Mouse (Mus musculus) lung, postnatal 0 days (tissue): ENCODE measurements around the gene Akirin1. TPM values are rescaled to one million over a fixed set of nuclear protein-coding genes. Genes with fewer than 3 reads are reported as not detected.

Experiments used
- ATAC-seq: fragments of 200-750 bp; cut with Nextera tagmentation; 2 replicates; pipeline ENCODE4 v1.8.0; 2017; ENCODE audit warnings: moderate library complexity
- DNase-seq: peaks from one replicate; pipeline ENCODE4 v3.0.0-alpha.2; 2016; ENCODE audit warnings: low spot score
- H3K27ac ChIP-seq: fragments of 300-500 bp; sonication (generic); 2 replicates; pipeline ENCODE4 v1.5.1; 2014; ENCODE audit warnings: antibody characterized with exemption, mild to moderate bottlenecking, low read length, mixed read lengths
- H3K27me3 ChIP-seq: fragments of 300-500 bp; sonication (generic); replicated peaks from 2 replicates; pipeline ENCODE4 v1.6.1; 2014; ENCODE audit warnings: low read length, mixed read lengths; ENCODE audit not compliant: insufficient read depth
- H3K36me3 ChIP-seq: fragments of 300-500 bp; sonication (generic); 2 replicates; pipeline ENCODE4 v1.6.1; 2014; ENCODE audit warnings: low read length, mixed read lengths; ENCODE audit not compliant: insufficient read depth
- H3K4me1 ChIP-seq: fragments of 300-500 bp; sonication (generic); 2 replicates; pipeline ENCODE4 v1.6.1; 2014; ENCODE audit warnings: antibody characterized with exemption, low read depth, low read length, mixed read lengths; ENCODE audit not compliant: insufficient read depth
- H3K4me2 ChIP-seq: fragments of 300-500 bp; sonication (generic); replicated peaks from 2 replicates; pipeline ENCODE4 v1.6.1; 2014; ENCODE audit warnings: low read depth, mild to moderate bottlenecking, low read length, moderate library complexity, mixed read lengths
- H3K4me3 ChIP-seq: fragments of 300-500 bp; sonication (generic); 2 replicates; pipeline ENCODE4 v1.5.1; 2014; ENCODE audit warnings: low read depth, low read length
- H3K9ac ChIP-seq: fragments of 300-500 bp; sonication (generic); replicated peaks from 2 replicates; pipeline ENCODE4 v1.6.1; 2014; ENCODE audit warnings: low read depth, mild to moderate bottlenecking
- H3K9me3 ChIP-seq: fragments of 300-500 bp; sonication (generic); 2 replicates; pipeline ENCODE4 v1.6.1; 2016; ENCODE audit warnings: low read length, mixed read lengths
- CTCF ChIP-seq: IDR thresholded peaks from 2 replicates; pipeline ENCODE4 v1.5.1; 2016; ENCODE audit warnings: antibody characterized with exemption, mild to moderate bottlenecking
- EP300 ChIP-seq: IDR thresholded peaks from 2 replicates; pipeline ENCODE4 v1.6.1; 2016; ENCODE audit warnings: antibody characterized with exemption, mild to moderate bottlenecking, control low read depth
- WGBS: fragments of 180-500 bp; shearing (Covaris S2); extraction: QIAGEN DNeasy Blood & Tissue Kit; methylation state at CpG from one replicate; pipeline ENCODE4 v1.1.7; 2014; 5-methylcytosine and 5-hydroxymethylcytosine counted together
- polyA plus RNA-seq: library from polyadenylated mRNA; unstranded; fragments of >200 nt; fragmentation: Nextera tagmentation; extraction: Ambion mirVana; gene quantifications from 2 replicates; pipeline ENCODE4 v1.2.1, GENCODE M21; 2015

Akirin1 gene
- polyA plus RNA-seq, 1 experiment from 2014 or later: 37.9 TPM

DNA sequence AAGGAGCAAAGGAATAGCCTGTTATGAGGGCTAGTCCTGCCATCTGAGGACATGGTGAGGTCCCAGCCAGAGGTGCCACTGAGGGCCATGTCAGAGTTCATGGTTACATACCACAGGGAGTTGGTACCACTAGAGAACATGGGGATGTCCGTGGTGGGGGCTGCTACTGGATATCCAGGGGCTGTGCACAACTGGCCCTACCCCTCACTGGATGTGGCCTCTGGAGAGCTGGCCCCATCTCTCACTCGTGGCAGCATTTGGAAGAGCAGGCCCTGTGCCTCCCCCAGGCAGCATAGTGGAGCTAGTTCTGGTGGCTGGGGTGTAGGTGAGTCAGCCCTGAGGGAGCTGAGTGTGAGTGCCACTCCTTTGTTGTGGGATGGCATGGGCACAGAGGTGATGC lies 17.2 kb downstream of the Akirin1 start:
- Histone ChIP-seq H3K27ac (no peak overlapping the region), H3K4me1 (no peaks in the 10 kb centered on the region), H3K9ac (no peak overlapping the region), H3K4me2 (no peak overlapping the region), H3K36me3 (peaks cover 9% of the 10 kb centered on the region), H3K4me3 (no peak overlapping the region), H3K9me3 (no peaks in the 10 kb centered on the region), H3K27me3 (no peaks in the 10 kb centered on the region)
- TF ChIP-seq EP300 (no peak), CTCF (no peak)
- no peak for DNase-seq
- WGBS: 80% methylated on average over 2 of the region's 2 CpGs
- no peak for ATAC-seq

DNA sequence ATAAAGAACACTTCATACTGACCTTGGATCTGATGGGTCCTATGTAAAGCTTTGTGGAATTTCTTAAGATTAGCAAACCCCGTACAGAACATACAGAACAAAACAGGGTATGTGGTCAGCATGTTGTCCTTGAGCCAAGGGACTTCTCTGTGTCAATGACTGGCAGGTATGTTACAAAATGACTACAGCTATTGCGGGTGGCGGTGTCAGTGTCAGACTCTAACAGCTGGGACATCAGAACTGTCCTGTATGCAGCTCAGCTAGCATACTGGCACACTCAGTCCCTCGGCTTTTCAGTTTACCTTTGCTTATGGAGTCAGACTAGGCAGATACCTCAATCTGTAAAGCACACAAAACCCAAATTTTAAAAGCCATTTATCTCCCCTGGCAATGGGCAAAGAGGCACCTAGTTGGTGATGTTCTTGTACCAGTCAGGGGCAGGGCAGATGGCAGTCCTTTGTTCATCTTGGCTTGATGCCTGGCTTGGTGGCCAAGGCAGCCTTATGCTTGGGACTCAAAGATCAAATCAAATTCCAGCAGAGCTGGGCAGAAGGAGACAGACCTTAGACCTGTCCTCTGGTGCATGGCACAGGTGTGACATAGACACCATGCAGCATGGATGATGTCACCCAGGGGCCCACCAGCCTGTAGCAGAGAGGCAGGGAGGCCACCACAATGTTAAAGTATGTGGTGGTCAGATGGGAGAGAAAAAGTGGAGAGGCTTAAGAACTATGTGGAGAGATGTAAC lies 17.8 kb downstream of the Akirin1 start:
- Histone ChIP-seq H3K4me1 (no peaks in the 10 kb centered on the region), H3K4me2 (no peak overlapping the region), H3K9ac (no peak overlapping the region), H3K4me3 (no peak overlapping the region), H3K36me3 (peaks cover 6% of the 10 kb centered on the region; the same call in 1 of the 2 replicates), H3K27ac (no peak overlapping the region), H3K9me3 (no peaks in the 10 kb centered on the region), H3K27me3 (no peaks in the 10 kb centered on the region)
- 83% methylated on average over 4 of the region's 4 CpGs for WGBS
- ATAC-seq (no peak), DNase-seq (no peak)
- TF ChIP-seq EP300 (no peak), CTCF (no peak)

DNA sequence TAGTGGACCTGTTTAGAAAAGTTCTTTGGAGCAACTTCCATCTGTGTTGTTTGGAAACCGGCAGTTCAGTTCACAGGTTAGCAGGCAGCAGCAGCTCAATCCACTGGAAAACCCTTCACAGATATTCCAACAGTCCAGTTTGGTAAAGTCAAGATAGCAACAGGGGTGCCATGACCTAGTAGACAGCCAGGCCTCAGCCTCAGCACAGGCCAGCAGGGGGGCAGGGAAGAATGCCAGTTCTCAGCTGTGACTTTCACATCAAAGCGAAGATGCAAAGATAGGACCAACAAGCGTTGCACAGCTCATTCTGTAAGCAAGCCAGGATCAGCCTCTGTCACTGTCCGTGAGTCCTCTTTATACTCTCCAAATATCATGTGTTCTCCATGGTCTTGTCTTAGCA lies 28.4 kb downstream of the Akirin1 start:
- H3K27ac ChIP-seq: no peak overlapping the region
- ATAC-seq: no peak
- no peaks in the 10 kb centered on the region for H3K36me3 ChIP-seq
- H3K4me1 ChIP-seq: peaks cover 4% of the 10 kb centered on the region
- DNase-seq: no peak
- H3K27me3 ChIP-seq: no peaks in the 10 kb centered on the region
- no peak overlapping the region for H3K4me3 ChIP-seq
- no peak overlapping the region for H3K4me2 ChIP-seq
- H3K9ac ChIP-seq: no peak overlapping the region
- no peaks in the 10 kb centered on the region for H3K9me3 ChIP-seq
- TF ChIP-seq CTCF (no peak), EP300 (no peak)
- 81% methylated on average over 4 of the region's 4 CpGs for WGBS

DNA sequence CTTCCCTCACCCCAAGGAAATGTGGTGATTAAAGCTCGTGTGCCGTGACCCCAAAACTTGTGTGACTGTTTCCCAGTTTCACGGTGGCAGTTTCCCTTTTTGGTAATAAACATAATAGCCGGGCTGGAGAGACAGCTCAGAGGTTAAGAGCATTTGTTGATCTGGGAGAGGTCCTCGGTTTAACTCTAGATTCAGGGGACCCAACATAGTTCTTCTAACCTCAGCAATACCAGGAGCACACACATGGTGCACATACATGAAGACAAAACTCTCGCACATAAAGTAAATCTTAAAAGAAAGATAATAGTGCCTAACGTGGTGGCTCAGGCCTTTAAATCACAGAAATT lies 31.7 kb downstream of the Akirin1 start:
- TF ChIP-seq EP300 (no peak), CTCF (no peak)
- Histone ChIP-seq H3K4me1 (peaks cover 4% of the 10 kb centered on the region), H3K9ac (no peak overlapping the region; the same call in 1 of the 2 replicates), H3K9me3 (no peaks in the 10 kb centered on the region), H3K4me2 (peak overlapping the region; percentile 67), H3K4me3 (peak overlapping the region; percentile 68), H3K36me3 (peaks cover 6% of the 10 kb centered on the region; the same call in 1 of the 2 replicates), H3K27me3 (no peaks in the 10 kb centered on the region), H3K27ac (peak overlapping the region; percentile 64)
- no peak for DNase-seq
- 17% methylated on average over 7 of the region's 7 CpGs for WGBS
- ATAC-seq: peak; percentile 8

GRCm38 (mm10) chr4:123717574-123718433 lies 32.3 kb downstream of the Akirin1 start, which contains the start of gene Ndufs5:
Ndufs5 (minus strand) TSS chr4:123718202.
- no peak; the same call in 1 of the 2 replicates for TF ChIP-seq CTCF
- TF ChIP-seq EP300: no peak
- H3K4me2 ChIP-seq: peak within 1 kb of the TSS; percentile 67
- H3K27ac ChIP-seq: peak within 1 kb of the TSS; percentile 64
- H3K27me3 ChIP-seq: no peaks in the 10 kb centered on the region
- H3K4me3 ChIP-seq: peak within 1 kb of the TSS; percentile 68
- H3K9me3 ChIP-seq: no peaks in the 10 kb centered on the region
- H3K36me3 ChIP-seq: peaks cover 6% of the 10 kb centered on the region; the same call in 1 of the 2 replicates
- H3K9ac ChIP-seq: peak within 1 kb of the TSS; percentile 75
- H3K4me1 ChIP-seq: peaks cover 4% of the 10 kb centered on the region
- ATAC-seq (peak; percentile 99), DNase-seq (peak; percentile 98)
- WGBS: under 1% methylated on average over 40 of the region's 40 CpGs

- no peaks in the 10 kb centered on the region for H3K27me3 ChIP-seq
- WGBS: 100% methylated on average over 1 of the region's 3 CpGs
- H3K4me2 ChIP-seq: no peak overlapping the region
- DNase-seq (no peak), ATAC-seq (no peak)
- no peak overlapping the region for H3K9ac ChIP-seq
- peaks cover 4% of the 10 kb centered on the region for H3K4me1 ChIP-seq
- H3K9me3 ChIP-seq: no peaks in the 10 kb centered on the region
- H3K27ac ChIP-seq: no peak overlapping the region
- TF ChIP-seq EP300: no peak
- TF ChIP-seq CTCF: no peak
- H3K4me3 ChIP-seq: no peak overlapping the region
- peaks cover 6% of the 10 kb centered on the region; the same call in 1 of the 2 replicates for H3K36me3 ChIP-seq
Measured at GRCm38 (mm10) chr4:123712431-123712830, 37.7 kb downstream of the Akirin1 start.
